Mouse (Mus musculus) MN1 (cell line): Measurements from ENCODE around the gene Wdfy2.

Source experiments
- DNase-seq: peaks from one replicate; pipeline ENCODE4 v3.0.0-alpha.2; 2016; ENCODE audit warnings: low spot score

Wdfy2 gene

GRCm38 (mm10) chr14:62935361-62935760 is 97.9 kb downstream of the Wdfy2 start:
- no peak for DNase-seq

GRCm38 (mm10) chr14:62936631-62937380 is 99.3 kb downstream of the Wdfy2 start:
- no peak for DNase-seq

DNA sequence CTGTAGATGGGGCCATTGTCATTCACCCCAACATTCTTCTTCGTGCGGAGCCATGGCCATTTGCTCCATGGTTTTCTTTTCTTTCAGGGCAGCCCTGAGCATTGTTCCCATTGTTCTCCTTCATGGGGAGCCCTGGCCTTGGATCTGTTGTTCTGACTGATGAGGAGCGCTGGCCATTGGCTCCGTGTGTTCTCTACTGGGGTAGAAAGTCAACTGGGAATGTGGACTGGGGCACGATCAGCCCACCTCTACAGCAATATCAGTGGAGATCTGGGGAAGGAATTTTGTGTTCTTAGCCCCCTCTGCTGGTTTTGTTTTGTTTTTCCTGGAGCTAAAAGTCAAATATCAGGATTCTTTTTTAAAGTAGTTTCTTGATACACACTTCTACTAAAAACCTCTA is 100.2 kb downstream of the Wdfy2 start:
- no peak for DNase-seq

DNA sequence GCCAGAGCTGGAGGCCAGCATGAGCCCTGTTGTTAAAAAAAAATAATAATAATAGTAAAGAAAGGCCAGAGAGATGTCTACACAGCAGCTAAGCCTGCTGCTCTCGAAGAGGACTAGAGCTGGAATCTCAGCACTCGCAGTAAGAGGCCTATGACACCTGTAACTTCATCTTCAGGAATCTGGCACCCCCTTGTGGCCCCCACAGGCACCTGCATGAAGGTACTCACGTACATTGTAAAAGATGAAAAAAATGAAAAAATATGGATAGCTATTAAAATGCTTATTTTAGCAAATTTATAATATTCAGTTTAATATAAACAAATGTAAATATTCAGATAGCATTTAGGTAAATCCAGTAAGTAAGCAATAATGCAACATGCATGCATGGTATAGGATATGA is 102.0 kb downstream of the Wdfy2 start:
- peak; percentile 10 for DNase-seq

DNA sequence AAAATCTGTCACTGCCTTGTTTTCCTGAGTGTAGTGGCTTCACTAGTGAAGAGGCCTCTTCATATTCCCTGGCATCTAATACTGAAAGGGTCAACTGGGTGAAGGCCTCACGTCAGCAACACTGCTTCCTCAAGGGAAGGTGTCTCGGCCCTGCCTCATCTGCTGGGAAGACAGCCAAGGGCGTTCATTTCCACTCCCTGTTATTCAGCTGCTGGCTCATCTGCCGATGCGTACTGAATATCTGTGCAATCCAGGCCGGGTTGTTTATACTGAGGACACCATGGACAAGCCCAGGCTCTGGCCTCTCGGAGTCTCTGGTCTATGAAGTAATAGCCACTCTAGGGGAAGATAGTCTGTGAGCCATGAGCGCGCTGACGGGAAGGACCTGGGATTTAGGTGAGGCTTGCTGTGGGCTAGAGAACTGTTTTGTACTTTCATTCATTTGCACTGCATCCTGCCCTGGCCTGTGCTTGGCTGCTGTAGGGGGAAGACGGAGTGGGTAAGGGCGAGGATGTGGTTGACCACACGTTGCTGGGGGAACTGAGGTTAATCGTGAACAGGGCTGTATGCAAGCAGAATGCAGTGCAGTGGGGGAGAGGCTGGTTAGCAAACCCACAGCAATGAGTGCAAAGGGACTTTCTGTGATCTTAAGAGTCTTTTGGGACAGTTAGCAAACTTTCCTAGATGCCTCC is 103.1 kb downstream of the Wdfy2 start:
- DNase-seq: peak; percentile 76

- DNase-seq: no peak
Observed at GRCm38 (mm10) chr14:62946794-62947193, 109.3 kb downstream of the Wdfy2 start.

DNA sequence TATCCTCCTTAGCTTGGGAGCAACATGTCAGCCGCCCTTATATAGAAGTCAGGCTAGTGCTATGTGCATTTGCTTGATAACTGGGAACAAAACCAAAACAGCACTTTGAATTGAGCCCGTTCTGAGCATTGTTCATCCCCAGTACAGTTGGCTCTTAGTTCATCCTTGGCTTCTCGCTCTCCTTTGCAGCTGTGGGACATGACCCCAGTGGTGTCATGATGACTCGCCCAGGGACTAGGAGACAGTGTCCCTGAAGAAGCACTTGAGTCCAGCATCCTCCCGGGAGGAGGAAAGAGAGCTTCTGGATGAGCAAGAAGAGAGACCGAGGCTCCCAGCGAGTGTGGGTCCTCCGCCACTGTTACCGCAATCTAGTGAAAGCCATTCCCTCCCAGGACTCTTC is 118.6 kb downstream of the Wdfy2 start:
- no peak for DNase-seq

GRCm38 (mm10) chr14:62963632-62964031 is 126.2 kb downstream of the Wdfy2 start:
- DNase-seq: no peak

DNA sequence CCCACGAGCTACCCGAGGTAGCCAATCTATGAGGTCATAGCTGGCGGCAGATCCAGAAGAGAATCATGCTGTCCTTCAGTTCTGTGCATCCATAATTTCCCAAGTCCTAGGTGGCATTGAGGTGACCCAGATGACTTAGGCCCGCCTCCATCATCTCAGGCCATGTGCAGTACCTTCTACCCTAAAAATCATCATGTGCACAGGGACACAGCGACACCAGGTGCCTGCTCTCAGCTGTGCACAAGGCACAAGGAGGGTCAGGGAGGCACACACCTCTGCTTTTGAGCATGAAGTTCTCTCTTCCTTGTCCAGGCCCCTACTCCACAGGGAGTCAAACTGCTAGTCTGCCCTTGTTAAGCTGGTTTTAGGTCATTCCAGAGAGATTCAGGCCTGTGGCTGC is 127.9 kb downstream of the Wdfy2 start:
- DNase-seq: no peak

DNA sequence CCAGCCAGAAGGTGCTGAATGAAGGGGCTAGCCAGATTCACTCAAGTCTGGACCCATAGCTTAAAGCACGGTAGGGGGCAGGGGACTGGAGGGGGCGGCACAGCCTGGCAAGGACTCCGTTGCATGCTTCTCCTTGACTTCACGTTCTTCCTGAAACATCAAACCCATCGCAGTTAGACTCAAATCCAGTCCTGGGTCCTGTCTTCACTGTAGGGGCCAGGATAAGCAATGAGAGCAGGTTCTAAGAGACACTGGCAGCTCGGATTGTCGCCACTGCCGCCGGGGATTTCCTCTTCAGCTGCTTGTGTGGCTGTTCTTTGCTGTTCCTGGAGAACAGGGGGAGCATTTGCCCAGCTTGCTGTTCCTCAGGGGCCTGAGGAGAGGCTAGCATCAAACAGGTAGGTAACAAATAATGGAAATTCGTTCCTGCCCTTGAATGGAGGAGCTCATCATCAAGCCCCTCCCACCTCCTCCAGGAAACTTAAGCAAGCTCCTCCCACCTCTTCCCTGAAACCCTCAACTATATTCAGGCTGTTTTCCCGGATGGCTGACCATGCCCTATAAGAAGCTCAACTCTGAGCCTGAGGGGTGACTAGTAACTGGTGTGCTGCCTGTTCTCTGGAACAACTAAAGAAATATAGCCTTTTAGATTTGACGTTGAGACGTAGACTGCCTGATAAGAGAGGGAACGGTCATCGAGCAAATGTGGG is 128.5 kb downstream of the Wdfy2 start:
- DNase-seq: no peak

GRCm38 (mm10) chr14:62975046-62975445 is 137.6 kb downstream of the Wdfy2 start:
- DNase-seq: peak; percentile 39

DNA sequence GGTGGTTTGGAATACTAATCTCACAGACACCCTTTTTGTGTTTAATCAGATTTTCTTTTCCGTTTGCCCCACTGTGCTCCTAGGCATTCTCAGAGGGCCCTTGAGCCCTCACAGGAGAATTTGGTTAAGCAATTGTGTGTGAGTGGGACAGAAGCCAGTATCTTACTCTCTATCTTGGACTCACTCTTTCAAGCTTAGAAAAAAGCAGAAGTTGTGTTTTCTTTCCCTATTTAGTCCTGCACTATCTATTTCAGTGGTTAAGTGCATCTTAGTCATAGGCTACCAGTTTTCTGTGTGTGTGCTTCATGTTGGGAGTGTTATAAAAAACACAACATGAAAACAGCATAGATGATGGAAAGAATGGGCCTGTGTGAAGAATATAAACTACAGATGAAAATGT is 142.3 kb downstream of the Wdfy2 start:
- no peak for DNase-seq

DNA sequence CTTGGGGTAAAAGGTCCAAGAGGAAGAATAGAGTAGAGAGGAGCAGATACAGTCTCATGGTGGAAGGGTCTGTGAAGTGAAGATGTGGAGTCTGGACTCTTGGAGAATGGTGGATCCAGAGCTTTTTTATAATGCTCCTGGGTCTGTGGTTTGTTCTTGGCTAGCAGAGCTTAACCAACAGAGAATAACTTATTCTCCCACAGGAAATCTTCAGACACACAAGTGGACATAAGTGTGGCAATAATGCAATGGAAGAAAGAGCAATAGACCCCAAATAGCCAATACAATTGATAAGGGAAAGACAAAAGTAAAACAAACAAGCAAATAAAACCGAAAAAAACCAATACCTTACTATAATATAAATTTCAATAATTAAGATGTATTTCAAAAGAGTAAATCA is 146.9 kb downstream of the Wdfy2 start, which contains the start of gene Defb48:
Gene Defb48, minus strand, starts transcription at position 101 of the 400 bp plus-strand sequence.
- DNase-seq: no peak

DNA sequence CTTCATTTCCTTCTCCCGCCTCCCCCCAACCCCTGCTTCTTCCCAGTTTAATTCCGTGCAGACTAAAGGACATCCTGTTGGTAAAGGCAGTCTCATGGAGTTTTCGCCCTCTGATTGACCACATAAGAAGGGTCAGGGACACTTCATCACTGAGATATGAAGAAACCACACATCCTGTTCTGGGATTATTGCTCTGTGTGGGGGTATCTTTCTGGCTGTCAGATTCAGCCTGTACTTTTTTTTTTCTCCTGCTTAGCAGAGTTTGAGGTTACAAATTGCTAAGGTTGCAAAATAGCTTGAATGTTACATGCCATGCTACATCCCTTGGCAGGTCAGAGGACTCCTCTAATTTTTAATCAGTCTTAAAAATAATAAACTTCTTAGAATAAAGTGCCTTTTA is 153.8 kb downstream of the Wdfy2 start:
- DNase-seq: no peak

DNA sequence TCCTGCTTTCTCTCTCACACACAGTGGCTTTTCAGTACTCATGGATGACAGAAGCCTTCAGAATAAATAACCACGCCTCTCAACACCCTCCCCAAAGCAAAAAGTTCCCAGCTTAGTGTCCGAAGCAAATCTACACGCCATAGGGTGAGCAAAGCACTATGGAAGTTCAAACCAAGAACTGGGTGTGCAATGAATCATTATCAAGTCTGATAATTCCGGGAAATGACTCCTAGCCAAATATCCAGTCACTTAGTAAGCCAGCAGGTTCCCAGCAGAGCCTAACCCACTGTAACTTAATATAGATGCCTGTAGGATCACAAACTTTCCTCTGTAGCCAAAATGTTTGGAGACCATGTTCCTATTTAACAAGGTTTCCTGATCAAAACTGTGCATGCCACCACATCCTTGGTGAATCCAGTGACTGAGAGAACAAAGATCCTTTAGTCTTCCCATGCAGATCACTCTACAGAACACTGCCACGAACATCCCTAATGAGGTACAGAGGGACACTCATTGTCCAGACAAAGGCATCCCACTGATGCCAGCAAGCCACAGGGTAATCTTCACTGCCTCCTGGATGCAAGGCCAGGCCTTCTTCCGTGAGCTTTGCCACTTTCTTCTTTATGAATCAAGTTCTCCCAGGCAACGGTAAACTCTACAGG is 154.5 kb downstream of the Wdfy2 start:
- no peak for DNase-seq

- DNase-seq: no peak
Observed at GRCm38 (mm10) chr14:62997777-62998176, 160.3 kb downstream of the Wdfy2 start, which contains the start of gene Defb47. Defb47 (plus strand) TSS chr14:62998077.

- DNase-seq: no peak
Observed at GRCm38 (mm10) chr14:62998977-62999376, 161.5 kb downstream of the Wdfy2 start.

DNA sequence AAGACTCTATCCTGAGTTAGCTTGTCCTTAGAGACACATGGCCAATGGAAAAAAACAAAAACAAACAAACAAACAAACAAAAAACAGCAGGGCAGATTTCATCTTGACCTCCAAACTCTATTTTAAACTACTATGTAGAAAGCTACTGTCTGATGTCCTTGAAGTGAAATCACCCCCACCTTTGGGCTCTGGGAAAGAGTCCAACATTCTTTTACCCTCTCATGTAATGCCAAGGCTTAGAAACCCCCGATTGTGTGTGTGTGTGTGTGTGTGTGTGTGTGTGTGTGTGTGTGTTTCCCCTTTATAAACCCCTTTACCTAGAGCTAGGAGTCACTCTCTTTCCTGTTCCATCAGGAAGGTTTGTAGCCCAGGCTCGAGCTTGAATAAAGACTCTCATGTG is 165.1 kb downstream of the Wdfy2 start:
- DNase-seq: no peak
